Mouse (Mus musculus): ENCODE measurements around the gene Cbx3. TPM values are rescaled to one million over a fixed set of nuclear protein-coding genes. Genes with fewer than 3 reads are reported as not detected.
A peak's percentile ranks its signal among the peaks of the same experiment; 100 is the strongest.

Gene Cbx3
- polyA plus RNA-seq, 1 experiment from 2014 or later: 627 TPM

- WGBS: 27% methylated on average over 5 of the region's 5 CpGs
- peak; percentile 23 for DNase-seq (ENCODE audit: extremely low spot score, low spot score)
- Histone ChIP-seq H3K9me3 (no peaks in the 10 kb centered on the region), H3K27ac (no peak overlapping the region), H3K4me3 (no peak overlapping the region), H3K27me3 (ENCODE audit: poor library complexity, severe bottlenecking) (no peaks in the 10 kb centered on the region), H3K4me1 (peaks cover 17% of the 10 kb centered on the region; the same call in 1 of the 2 replicates), H3K36me3 (replicated peaks) (no peaks in the 10 kb centered on the region)
Observed at GRCm38 (mm10) chr6:51510094-51510493, 39.9 kb downstream of the Cbx3 start.

- Histone ChIP-seq H3K27me3 (ENCODE audit: poor library complexity, severe bottlenecking) (no peaks in the 10 kb centered on the region), H3K36me3 (replicated peaks) (no peaks in the 10 kb centered on the region), H3K4me3 (no peak overlapping the region), H3K27ac (no peak overlapping the region), H3K9me3 (no peaks in the 10 kb centered on the region), H3K4me1 (peaks cover 14% of the 10 kb centered on the region; the same call in 1 of the 2 replicates)
- no peak for DNase-seq (ENCODE audit: extremely low spot score, low spot score)
- 46% methylated on average over 1 of the region's 1 CpGs for WGBS
Observed at GRCm38 (mm10) chr6:51510946-51511345, 40.8 kb downstream of the Cbx3 start.

GRCm38 (mm10) chr6:51513745-51514144, 43.6 kb downstream of the Cbx3 start:
- WGBS: 84% methylated on average over 3 of the region's 3 CpGs
- H3K4me3 ChIP-seq: no peak overlapping the region
- H3K27ac ChIP-seq: no peak overlapping the region
- H3K4me1 ChIP-seq: peaks cover 13% of the 10 kb centered on the region; the same call in 1 of the 2 replicates
- H3K9me3 ChIP-seq: no peaks in the 10 kb centered on the region
- H3K27me3 ChIP-seq (ENCODE audit: poor library complexity, severe bottlenecking): no peaks in the 10 kb centered on the region
- DNase-seq (ENCODE audit: extremely low spot score, low spot score): no peak
- no peaks in the 10 kb centered on the region for H3K36me3 ChIP-seq (replicated peaks)

DNA sequence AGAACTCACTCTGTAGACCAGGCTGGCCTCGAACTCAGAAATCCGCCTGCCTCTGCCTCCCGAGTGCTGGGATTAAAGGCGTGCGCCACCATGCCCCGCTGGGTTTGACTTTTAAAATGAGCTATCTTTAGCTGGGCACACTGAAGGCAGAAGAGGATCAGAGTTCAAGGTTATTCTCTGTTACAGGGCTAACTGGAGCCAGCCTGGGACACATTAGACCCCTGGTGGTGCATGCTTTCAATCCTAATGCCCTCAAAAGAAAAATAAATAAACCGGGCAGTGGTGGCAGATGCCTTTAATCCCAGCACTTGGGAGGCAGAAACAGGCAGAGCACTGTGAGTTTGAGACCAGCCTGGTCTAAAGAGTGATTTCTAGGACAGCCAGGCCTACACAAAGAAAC, 44.7 kb downstream of the Cbx3 start:
- no peak overlapping the region for H3K4me3 ChIP-seq
- H3K36me3 ChIP-seq (replicated peaks): no peaks in the 10 kb centered on the region
- H3K9me3 ChIP-seq: no peaks in the 10 kb centered on the region
- H3K4me1 ChIP-seq: peaks cover 2% of the 10 kb centered on the region; the same call in 1 of the 2 replicates
- H3K27ac ChIP-seq: no peak overlapping the region
- 94% methylated on average over 7 of the region's 7 CpGs for WGBS
- DNase-seq (ENCODE audit: extremely low spot score, low spot score): no peak
- H3K27me3 ChIP-seq (ENCODE audit: poor library complexity, severe bottlenecking): no peaks in the 10 kb centered on the region

- H3K27me3 ChIP-seq (ENCODE audit: poor library complexity, severe bottlenecking): no peaks in the 10 kb centered on the region
- peaks cover 18% of the 10 kb centered on the region for H3K4me1 ChIP-seq
- H3K4me3 ChIP-seq: peak overlapping the region; percentile 73
- no peaks in the 10 kb centered on the region for H3K9me3 ChIP-seq
- peak overlapping the region; percentile 90 for H3K27ac ChIP-seq
- no peaks in the 10 kb centered on the region for H3K36me3 ChIP-seq (replicated peaks)
- WGBS: 28% methylated on average over 5 of the region's 5 CpGs
- no peak for DNase-seq (ENCODE audit: extremely low spot score, low spot score)
Observed at GRCm38 (mm10) chr6:51523310-51523709, 53.1 kb downstream of the Cbx3 start.

GRCm38 (mm10) chr6:51523807-51524320, 53.7 kb downstream of the Cbx3 start, which contains the start of gene Snx10:
Gene Snx10 (plus strand): TSS chr6:51523901.
- H3K27me3 ChIP-seq (ENCODE audit: poor library complexity, severe bottlenecking): no peaks in the 10 kb centered on the region
- no peaks in the 10 kb centered on the region for H3K9me3 ChIP-seq
- no peaks in the 10 kb centered on the region for H3K36me3 ChIP-seq (replicated peaks)
- WGBS: under 1% methylated on average over 47 of the region's 47 CpGs
- H3K4me3 ChIP-seq: peak within 1 kb of the TSS; percentile 73
- H3K4me1 ChIP-seq: peaks cover 23% of the 10 kb centered on the region
- H3K27ac ChIP-seq: peak within 1 kb of the TSS; percentile 90
- peak; percentile 63 for DNase-seq (ENCODE audit: extremely low spot score, low spot score)

- peak overlapping the region; percentile 90 for H3K27ac ChIP-seq
- H3K27me3 ChIP-seq (ENCODE audit: poor library complexity, severe bottlenecking): no peaks in the 10 kb centered on the region
- WGBS: 3% methylated on average over 21 of the region's 21 CpGs
- H3K36me3 ChIP-seq (replicated peaks): no peaks in the 10 kb centered on the region
- DNase-seq (ENCODE audit: extremely low spot score, low spot score): peak; percentile 87
- no peaks in the 10 kb centered on the region for H3K9me3 ChIP-seq
- peak overlapping the region; percentile 73 for H3K4me3 ChIP-seq
- H3K4me1 ChIP-seq: peaks cover 28% of the 10 kb centered on the region
Observed at GRCm38 (mm10) chr6:51524321-51524931, 54.3 kb downstream of the Cbx3 start.

DNA sequence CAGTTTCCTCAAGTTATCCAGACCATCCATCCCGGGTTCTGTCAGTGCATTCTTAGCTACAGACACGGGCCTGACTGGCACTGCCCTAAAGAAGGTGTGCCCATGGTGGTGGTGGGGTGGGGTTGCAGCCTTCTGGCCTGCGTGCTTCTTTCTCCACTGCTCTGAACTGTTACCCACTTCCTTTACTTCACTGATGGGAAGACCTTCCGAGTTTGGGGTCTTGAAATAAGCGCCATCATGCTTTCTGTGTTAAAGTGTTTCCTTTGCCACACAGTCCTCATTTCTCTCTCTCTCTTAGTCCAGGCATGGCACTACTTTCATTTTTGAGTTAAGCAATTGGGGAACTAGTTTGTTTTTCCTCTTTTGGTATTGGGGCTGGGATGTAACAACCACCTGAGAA, 54.8 kb downstream of the Cbx3 start:
- H3K36me3 ChIP-seq (replicated peaks): no peaks in the 10 kb centered on the region
- DNase-seq (ENCODE audit: extremely low spot score, low spot score): no peak
- H3K27me3 ChIP-seq (ENCODE audit: poor library complexity, severe bottlenecking): no peaks in the 10 kb centered on the region
- peaks cover 34% of the 10 kb centered on the region for H3K4me1 ChIP-seq
- 61% methylated on average over 5 of the region's 5 CpGs for WGBS
- H3K27ac ChIP-seq: peak overlapping the region; percentile 90; the same call in 1 of the 2 replicates
- no peaks in the 10 kb centered on the region for H3K9me3 ChIP-seq
- peak overlapping the region; percentile 73 for H3K4me3 ChIP-seq

GRCm38 (mm10) chr6:51529457-51529856, 59.3 kb downstream of the Cbx3 start:
- Histone ChIP-seq H3K4me1 (peaks cover 36% of the 10 kb centered on the region), H3K9me3 (no peaks in the 10 kb centered on the region), H3K4me3 (no peak overlapping the region), H3K36me3 (replicated peaks) (peaks cover 15% of the 10 kb centered on the region; the same call in 1 of the 2 replicates), H3K27ac (peak overlapping the region; percentile 49), H3K27me3 (ENCODE audit: poor library complexity, severe bottlenecking) (no peaks in the 10 kb centered on the region)
- DNase-seq (ENCODE audit: extremely low spot score, low spot score): no peak
- WGBS: 62% methylated on average over 7 of the region's 7 CpGs

Other genes starting within 250 kb of the Cbx3 start
- 0.48 and 0.89 TPM in 2 replicates for gene Nfe2l3, start 37.7 kb upstream of the Cbx3 start, polyA plus RNA-seq (2016; fragmentation: Nextera tagmentation; extraction: Ambion mirVana)
- 2,609 and 2,780 TPM in 2 replicates for gene Hnrnpa2b1, start 466 bp upstream of the Cbx3 start, polyA plus RNA-seq (2016; fragmentation: Nextera tagmentation; extraction: Ambion mirVana)
- gene Snx10, start 53.5 kb downstream of the Cbx3 start, polyA plus RNA-seq (2016; fragmentation: Nextera tagmentation; extraction: Ambion mirVana): 32.7 and 34.2 TPM in 2 replicates

All from forebrain, embryonic 10.5 days (tissue).